Mouse (Mus musculus) spleen, adult 2 months (tissue): ENCODE measurements around the gene Arfip2. TPM values are rescaled to one million over a fixed set of nuclear protein-coding genes. Genes with fewer than 3 reads are reported as not detected.

ENCODE experiments used
- DNase-seq, 2 experiments: peaks; one replicate each; pipeline versions ENCODE4 v3.0.0 to v3.0.0-alpha.2; 2012 to 2021; ENCODE audit warnings: low spot score in 2 of 2, low read depth in 1 of 2
- H3K27ac ChIP-seq: fragments of 200-500 bp; 2 replicates; pipeline ENCODE4 v1.5.1; 2012; ENCODE audit warnings: low read length, inconsistent platforms; ENCODE audit not compliant: insufficient read depth
- H3K27me3 ChIP-seq: fragments of 200-500 bp; 2 replicates; pipeline ENCODE4 v1.6.1; 2012; ENCODE audit warnings: mild to moderate bottlenecking, moderate library complexity, low read length, inconsistent platforms; ENCODE audit not compliant: control insufficient read depth, insufficient read depth
- H3K36me3 ChIP-seq: fragments of 200-500 bp; 2 replicates; pipeline ENCODE4 v1.6.1; 2012; ENCODE audit warnings: mild to moderate bottlenecking, low read length, inconsistent platforms; ENCODE audit not compliant: control insufficient read depth, insufficient read depth
- H3K4me1 ChIP-seq: fragments of 200-500 bp; 2 replicates; pipeline ENCODE4 v1.6.1; 2011; ENCODE audit warnings: inconsistent platforms; ENCODE audit not compliant: control insufficient read depth, insufficient read depth, insufficient read length
- H3K4me3 ChIP-seq: fragments of 200-500 bp; 2 replicates; pipeline ENCODE4 v1.5.1; 2011; ENCODE audit warnings: mild to moderate bottlenecking, inconsistent platforms; ENCODE audit not compliant: insufficient read depth, insufficient read length; ENCODE audit errors: extremely low read depth
- CTCF ChIP-seq: fragments of 200-500 bp; IDR thresholded peaks from 2 replicates; pipeline ENCODE4 v1.5.1; 2011; ENCODE audit warnings: mild to moderate bottlenecking, inconsistent platforms; ENCODE audit not compliant: insufficient read depth, insufficient read length, insufficient replicate concordance; ENCODE audit errors: extremely low read depth
- POLR2A ChIP-seq: fragments of 200-500 bp; IDR thresholded peaks from 2 replicates; pipeline ENCODE4 v1.6.1; 2011; ENCODE audit warnings: low read depth, low read length, inconsistent platforms
- WGBS: fragments of 180-500 bp; shearing (Covaris S2); methylation state at CpG from one replicate; pipeline ENCODE4 v1.1.7; 2018; 5-methylcytosine and 5-hydroxymethylcytosine counted together
- polyA plus RNA-seq: library from polyadenylated mRNA; depleted of rRNA; stranded (reverse); fragments of >200 nt; gene quantifications from 2 replicates; pipeline ENCODE4 v1.2.3, GENCODE M21; 2012

The Arfip2 gene
- polyA plus RNA-seq, 1 experiment, result 38.3 TPM

GRCm38 (mm10) chr7:105639304-105639703 lies 912 bp downstream of the Arfip2 start:
- Histone ChIP-seq H3K27ac (no peak overlapping the region), H3K4me1 (peaks cover 7% of the 10 kb centered on the region; the same call in 1 of the 2 replicates), H3K36me3 (peaks cover 4% of the 10 kb centered on the region; the same call in 1 of the 2 replicates), H3K27me3 (no peaks in the 10 kb centered on the region), H3K4me3 (no peak overlapping the region)
- DNase-seq, result no peak
- 80% methylated on average over 9 of the region's 9 CpGs for WGBS
- no peak for TF ChIP-seq POLR2A
- TF ChIP-seq CTCF, result no peak

DNA sequence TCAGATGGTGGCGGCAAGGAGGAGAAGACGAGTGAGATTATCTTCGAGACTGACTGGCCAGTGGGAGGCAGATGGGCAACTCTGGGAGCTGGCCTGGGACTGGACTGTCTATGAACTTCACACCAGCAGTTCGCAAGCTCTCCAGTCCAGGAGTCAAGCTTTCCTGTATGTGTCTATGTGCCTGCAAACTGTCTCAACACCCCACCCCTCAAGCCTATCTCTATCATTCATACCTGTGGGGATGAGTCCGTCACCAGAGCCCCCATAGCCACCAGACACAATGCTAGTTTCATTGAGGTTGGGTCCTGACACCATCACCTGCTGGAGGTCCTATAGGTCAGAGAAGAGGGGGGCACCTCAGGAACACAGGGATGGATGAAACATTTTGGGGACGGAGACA lies 1.4 kb downstream of the Arfip2 start:
- peaks cover 4% of the 10 kb centered on the region; the same call in 1 of the 2 replicates for H3K36me3 ChIP-seq

GRCm38 (mm10) chr7:105635726-105636125 lies 4.5 kb downstream of the Arfip2 start:
- H3K4me3 ChIP-seq, result no peak overlapping the region
- peaks cover 2% of the 10 kb centered on the region; the same call in 1 of the 2 replicates for H3K4me1 ChIP-seq
- DNase-seq, result no peak
- no peak overlapping the region for H3K27ac ChIP-seq
- TF ChIP-seq POLR2A, result no peak
- no peak for TF ChIP-seq CTCF
- H3K36me3 ChIP-seq, result 0 out of 2 replicates have a peak, but pooled peaks cover 1% of the 10 kb centered on the region
- WGBS, result 84% methylated on average over 2 of the region's 2 CpGs
- H3K27me3 ChIP-seq, result 0 out of 2 replicates have a peak, but pooled peaks cover 2% of the 10 kb centered on the region

More for the DNA sequence above, 1.4 kb downstream of the Arfip2 start:
- Histone ChIP-seq H3K4me3 (no peak overlapping the region), H3K4me1 (peaks cover 7% of the 10 kb centered on the region; the same call in 1 of the 2 replicates), H3K27me3 (no peaks in the 10 kb centered on the region), H3K27ac (no peak overlapping the region)
- WGBS, result 94% methylated on average over 6 of the region's 6 CpGs
- no peak for DNase-seq
- TF ChIP-seq POLR2A (no peak), CTCF (no peak)

- no peak overlapping the region for H3K4me3 ChIP-seq
- 62% methylated on average over 9 of the region's 9 CpGs for WGBS
- TF ChIP-seq POLR2A (no peak), CTCF (no peak)
- DNase-seq, result no peak
- H3K36me3 ChIP-seq, result 0 out of 2 replicates have a peak, but pooled peaks cover 1% of the 10 kb centered on the region
- 0 out of 2 replicates have a peak, but pooled peaks cover 2% of the 10 kb centered on the region for H3K27me3 ChIP-seq
- H3K4me1 ChIP-seq, result peaks cover 2% of the 10 kb centered on the region; the same call in 1 of the 2 replicates
- H3K27ac ChIP-seq, result no peak overlapping the region
Observed at GRCm38 (mm10) chr7:105634272-105634920, 5.8 kb downstream of the Arfip2 start.

DNA sequence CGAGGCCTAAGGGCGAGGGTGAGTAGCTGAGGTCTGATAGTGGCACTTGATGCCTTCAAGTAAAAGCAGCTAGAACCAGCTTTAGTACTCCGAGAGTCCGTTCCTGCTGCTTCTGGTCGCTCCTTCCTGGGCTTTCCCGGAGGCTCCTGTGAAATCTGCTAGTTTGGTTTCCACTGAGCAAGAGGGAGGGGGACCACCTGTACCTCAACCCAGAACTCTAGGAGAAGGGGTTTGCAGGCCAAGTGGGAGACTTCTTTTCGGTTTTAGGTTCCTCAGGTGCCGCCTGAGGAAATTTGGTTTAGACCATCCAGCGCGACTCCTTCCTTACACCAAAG lies 6.4 kb downstream of the Arfip2 start:
- Histone ChIP-seq H3K36me3 (0 out of 2 replicates have a peak, but pooled peaks cover 1% of the 10 kb centered on the region), H3K4me1 (peaks cover 2% of the 10 kb centered on the region; the same call in 1 of the 2 replicates), H3K27me3 (0 out of 2 replicates have a peak, but pooled peaks cover 2% of the 10 kb centered on the region), H3K27ac (0 out of 2 replicates have a peak overlapping the region, but pooled peaks have one; percentile 55), H3K4me3 (peak overlapping the region; percentile 82)
- no peak for DNase-seq
- WGBS, result 3% methylated on average over 10 of the region's 10 CpGs
- TF ChIP-seq POLR2A (no peak), CTCF (no peak)

- peaks cover 2% of the 10 kb centered on the region; the same call in 1 of the 2 replicates for H3K4me1 ChIP-seq
- H3K27ac ChIP-seq, result 0 out of 2 replicates have a peak within 1 kb of the TSS, but pooled peaks have one; percentile 55
- TF ChIP-seq CTCF (no peak), POLR2A (no peak; the same call in 1 of the 2 replicates)
- 0 out of 2 replicates have a peak, but pooled peaks cover 1% of the 10 kb centered on the region for H3K36me3 ChIP-seq
- DNase-seq, result peak; percentile 15 to 84
- H3K4me3 ChIP-seq, result peak within 1 kb of the TSS; percentile 82
- WGBS, result under 1% methylated on average over 70 of the region's 71 CpGs
- H3K27me3 ChIP-seq, result 0 out of 2 replicates have a peak, but pooled peaks cover 2% of the 10 kb centered on the region
Observed at GRCm38 (mm10) chr7:105633127-105633800, 7.0 kb downstream of the Arfip2 start, which contains the start of gene Trim3. TSS of gene Trim3 (minus strand) at chr7:105633571.

GRCm38 (mm10) chr7:105632551-105632972 lies 7.7 kb downstream of the Arfip2 start:
- DNase-seq, result no peak

More at GRCm38 (mm10) chr7:105632551-105632972, 7.7 kb downstream of the Arfip2 start:
- Histone ChIP-seq H3K4me1 (peaks cover 2% of the 10 kb centered on the region; the same call in 1 of the 2 replicates), H3K4me3 (peak overlapping the region; percentile 82), H3K36me3 (0 out of 2 replicates have a peak, but pooled peaks cover 1% of the 10 kb centered on the region), H3K27me3 (0 out of 2 replicates have a peak, but pooled peaks cover 2% of the 10 kb centered on the region), H3K27ac (no peak overlapping the region)
- 37% methylated on average over 4 of the region's 4 CpGs for WGBS
- TF ChIP-seq POLR2A (no peak), CTCF (no peak)
